Mouse (Mus musculus) G1E (cell line): Measurements from ENCODE around the gene Tdrd9.

ENCODE experiments used
- CTCF ChIP-seq: IDR thresholded peaks from 2 replicates; pipeline ENCODE4 v1.5.1; 2012; ENCODE audit warnings: low read depth, low read length, inconsistent platforms, mixed read lengths
- GATA1 ChIP-seq: IDR thresholded peaks from 2 replicates; pipeline ENCODE4 v1.6.1; 2012; ENCODE audit warnings: borderline replicate concordance, low read length, inconsistent platforms, mixed read lengths
- GATA2 ChIP-seq: IDR thresholded peaks from 2 replicates; pipeline ENCODE4 v1.6.1; 2012; ENCODE audit warnings: low read depth, low read length, inconsistent platforms, borderline replicate concordance
- POLR2AphosphoS5 ChIP-seq: IDR thresholded peaks from 2 replicates; pipeline ENCODE4 v1.6.1; 2012; ENCODE audit warnings: low read depth, low read length, inconsistent platforms; ENCODE audit not compliant: insufficient replicate concordance
- TAL1 ChIP-seq: conservative IDR thresholded peaks from 2 replicates; pipeline ENCODE4 v1.6.1; 2012; ENCODE audit warnings: low read depth, low read length, inconsistent platforms, mixed read lengths

DNA sequence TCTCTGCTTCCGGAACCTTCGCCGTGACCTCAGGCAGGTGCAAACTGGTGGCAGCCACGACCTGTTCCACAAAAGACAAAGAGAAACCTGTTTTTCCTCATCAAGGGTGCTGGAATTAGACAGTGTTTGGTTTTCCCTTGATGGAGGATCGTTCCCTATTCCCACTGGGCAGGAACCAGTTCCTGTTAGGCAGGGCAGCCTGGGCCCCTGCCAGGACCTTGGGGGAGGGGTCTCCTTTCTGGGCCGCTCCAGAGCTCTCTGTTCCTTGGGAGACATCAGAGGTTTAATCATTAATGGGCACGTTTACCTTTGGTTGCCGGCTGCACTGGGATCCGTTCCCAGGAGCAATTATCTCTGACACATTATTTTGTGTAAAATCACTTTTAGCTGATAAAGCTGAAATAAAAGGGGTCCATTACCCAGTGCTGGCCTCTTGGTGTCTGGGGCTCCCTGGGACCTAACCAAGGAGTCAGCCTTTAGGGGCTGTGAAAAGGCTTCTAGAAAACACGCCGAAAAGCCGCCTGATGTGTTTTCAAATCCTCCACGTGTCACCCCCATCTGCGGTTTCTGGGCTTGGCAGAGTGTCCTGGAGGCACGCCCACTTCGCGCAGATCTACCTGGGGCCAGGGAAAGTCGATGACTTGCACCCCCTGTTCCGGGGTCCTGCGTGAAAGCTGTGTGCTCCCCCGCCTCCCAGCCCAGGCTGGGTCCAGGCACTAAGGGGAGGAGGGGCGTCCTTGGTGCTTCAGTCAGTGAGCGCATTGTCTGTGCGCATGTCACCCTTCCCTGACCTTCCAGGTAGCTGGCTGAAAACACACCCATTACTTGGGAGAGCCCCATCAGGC is 34.4 kb upstream of the Tdrd9 start:
- no peak for TF ChIP-seq CTCF
- no peak for TF ChIP-seq TAL1
- no peak for TF ChIP-seq POLR2AphosphoS5
- TF ChIP-seq GATA1, result no peak
- TF ChIP-seq GATA2, result no peak
